Mouse (Mus musculus) megakaryocyte, embryonic 14.5 days (primary cell): ENCODE data around the gene Otop3.

Experiments
- FLI1 ChIP-seq: IDR thresholded peaks from 2 replicates; pipeline ENCODE4 v1.6.1; 2012; ENCODE audit warnings: low read length, inconsistent platforms, mixed read lengths
- GATA1 ChIP-seq: IDR thresholded peaks from 3 replicates; pipeline ENCODE4 v1.6.1; 2012; ENCODE audit warnings: mixed read lengths, low read length, inconsistent platforms, borderline replicate concordance

GRCm38 (mm10) chr11:115366706-115367394, 32.3 kb downstream of the Otop3 start:
- TF ChIP-seq GATA1 (no peak), FLI1 (no peak)
